Mouse (Mus musculus) gastrocnemius, adult 2 months (tissue): Measurements from ENCODE around the gene Ppia. TPM values are rescaled to one million over a fixed set of nuclear protein-coding genes. Genes with fewer than 3 reads are reported as not detected.
A peak's percentile ranks its signal among the peaks of the same experiment; 100 is the strongest.
"Not testable (repeated sequence)": the region's sequence is repeated elsewhere in the genome, so short reads cannot be mapped to it uniquely, and the experiment has no call there.

Experiments
- DNase-seq: peaks from one replicate; pipeline ENCODE4 v3.0.0; 2022
- H3K27ac ChIP-seq: fragments of 200-600 bp; 2 replicates; pipeline ENCODE4 v1.8.1; 2022; ENCODE audit warnings: mild to moderate bottlenecking
- H3K4me3 ChIP-seq: fragments of 200-600 bp; 2 replicates; pipeline ENCODE4 v1.8.1; 2022; ENCODE audit warnings: mild to moderate bottlenecking, moderate library complexity
- CTCF ChIP-seq: fragments of 200-600 bp; IDR thresholded peaks from 2 replicates; pipeline ENCODE4 v1.8.1; 2022; ENCODE audit warnings: antibody characterized with exemption, mild to moderate bottlenecking, moderate library complexity
- intact Hi-C: fragments of 180-260 bp; cut with DNase I; formaldehyde crosslinking; loops from one replicate; pipeline ENCODE4 v1.15.1; 2025
- total RNA-seq, 2 experiments: library from RNA; stranded (reverse); gene quantifications; 2 replicates each; pipeline ENCODE4 v1.2.3; 2021

Gene Ppia
- total RNA-seq, 2 experiments from 2014 or later, result 205 to 209 TPM

DNA sequence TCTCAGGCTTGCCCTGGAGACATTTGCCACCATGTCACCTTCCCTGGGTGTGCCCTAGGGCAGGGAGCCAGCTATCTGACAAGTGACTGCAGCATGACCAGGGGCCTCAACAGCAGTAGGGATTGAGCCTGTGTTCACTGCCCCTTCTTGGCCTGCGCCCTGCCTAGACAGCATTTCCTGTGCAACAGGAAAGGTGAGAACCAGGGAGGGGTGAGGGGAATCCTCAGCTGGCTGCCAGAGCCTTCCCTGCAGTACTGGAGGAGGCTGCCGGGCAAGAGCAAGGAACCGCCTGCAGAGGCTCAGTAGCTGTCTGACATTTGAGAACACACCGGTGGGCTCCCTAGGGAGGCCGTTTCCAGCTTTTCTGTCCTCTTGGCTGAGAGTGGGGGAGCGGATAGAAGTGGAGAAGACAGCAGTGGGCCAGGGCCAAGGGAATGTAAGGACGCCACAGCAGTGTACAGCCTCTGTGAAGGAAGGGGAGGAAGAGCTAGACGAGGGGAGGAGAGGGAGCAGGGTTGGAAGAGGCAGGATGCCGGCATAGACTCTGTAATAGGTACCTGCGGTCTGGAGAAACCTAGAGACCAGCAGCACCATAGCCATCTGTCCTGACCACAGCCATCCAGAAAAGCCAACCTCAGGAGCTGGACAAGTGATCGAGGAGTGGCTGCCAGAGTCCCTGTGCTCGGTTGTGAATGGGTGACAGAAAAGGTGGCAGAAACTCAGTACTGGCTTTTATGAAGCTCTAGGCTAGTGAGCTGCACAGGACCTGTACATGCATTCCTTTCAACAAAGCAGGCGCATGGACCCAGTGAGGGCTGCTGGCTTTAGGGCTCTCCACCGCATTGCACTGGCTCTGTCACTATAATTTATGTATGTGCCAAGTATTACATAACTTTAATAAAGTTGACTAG, 8.7 kb upstream of the Ppia start:
- no peak for TF ChIP-seq CTCF
- intact Hi-C loops, result no loop called here
- Histone ChIP-seq H3K27ac (peak overlapping the region; percentile 90), H3K4me3 (peak overlapping the region; percentile 52)
- peak; percentile 93 for DNase-seq

DNA sequence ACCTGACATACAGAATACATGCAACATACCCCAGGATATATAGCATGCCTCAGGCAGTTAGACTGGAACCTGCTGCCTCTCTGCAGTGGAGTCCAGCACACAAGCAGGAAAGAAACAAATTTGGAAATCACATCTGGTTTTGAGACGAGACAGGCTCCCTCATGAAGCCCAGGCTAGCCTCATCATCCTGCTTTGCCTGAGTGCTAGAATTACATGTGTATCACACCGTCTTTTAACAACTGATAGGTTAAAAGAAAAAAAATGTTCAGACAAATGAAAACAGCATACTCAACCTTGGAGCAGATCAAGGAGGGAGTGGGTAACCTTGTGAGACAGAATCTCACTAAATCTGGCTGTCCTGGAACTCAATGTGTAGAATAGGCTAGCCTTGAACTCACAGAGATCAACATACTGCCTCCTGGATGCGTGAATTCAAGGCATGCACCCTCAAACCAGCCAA, 8.1 kb upstream of the Ppia start:
- no peak for TF ChIP-seq CTCF
- H3K4me3 ChIP-seq, result peak overlapping the region; percentile 52
- H3K27ac ChIP-seq, result peak overlapping the region; percentile 90
- intact Hi-C loops, result no loop called here
- DNase-seq, result no peak

DNA sequence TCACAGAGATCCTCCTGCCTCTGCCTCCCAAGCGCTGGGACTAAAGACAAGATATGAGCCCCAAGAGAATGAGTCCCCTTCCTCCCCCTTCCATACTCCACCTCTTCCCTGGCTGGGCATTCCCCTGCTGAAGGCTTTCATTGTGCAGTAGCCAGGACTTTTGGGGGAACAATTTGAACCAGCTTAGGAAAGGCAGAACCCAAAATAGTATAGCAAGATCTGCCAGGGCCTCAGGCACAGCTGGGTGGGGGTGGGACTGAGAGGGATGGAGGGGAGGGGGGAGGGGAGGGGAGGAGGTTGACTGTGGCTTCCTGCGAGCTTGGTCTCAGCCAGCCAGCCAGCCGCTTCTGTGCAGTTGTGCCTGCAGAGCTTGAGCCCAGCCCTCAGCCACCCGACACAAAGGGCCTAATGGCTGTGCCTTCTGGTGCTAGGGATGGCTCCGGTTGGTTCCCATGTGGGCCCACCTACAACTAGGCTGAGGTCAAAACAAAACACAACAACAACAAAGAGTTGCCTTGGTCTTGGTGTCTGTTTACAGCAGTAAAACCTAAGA, 5.1 kb upstream of the Ppia start:
- peak; percentile 46 for DNase-seq
- no peak for TF ChIP-seq CTCF
- intact Hi-C loops, result loop anchor here (2.0 kb wide), 1 partner anchor 43 kb away; no protein-coding TSS in a partner anchor
- Histone ChIP-seq H3K4me3 (no peak overlapping the region), H3K27ac (peak overlapping the region; percentile 57)

DNA sequence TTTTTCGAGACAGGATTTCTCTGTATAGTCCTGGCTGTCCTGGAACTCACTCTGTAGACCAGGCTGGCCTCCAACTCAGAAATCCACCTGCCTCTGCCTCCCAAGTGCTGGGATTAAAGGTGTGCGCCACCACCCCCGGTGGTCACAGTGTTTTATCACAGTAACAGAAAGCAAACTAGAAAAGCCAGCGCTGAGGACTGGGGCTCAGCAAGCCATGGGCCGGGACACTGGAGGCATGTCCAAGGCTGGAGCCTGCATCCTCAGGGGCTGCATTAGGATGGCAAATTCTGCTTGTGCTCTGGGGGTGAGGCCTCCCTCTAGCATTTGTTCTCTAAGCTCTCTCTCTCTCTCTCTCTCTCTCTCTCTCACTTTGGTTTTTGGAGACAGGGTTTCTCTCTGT, 4.5 kb upstream of the Ppia start:
- peak overlapping the region; percentile 57 for H3K27ac ChIP-seq
- H3K4me3 ChIP-seq, DNase-seq: not testable (repeated sequence)
- intact Hi-C loops, result loop anchor here (2.0 kb wide), 1 partner anchor 44 kb away; no protein-coding TSS in a partner anchor

DNA sequence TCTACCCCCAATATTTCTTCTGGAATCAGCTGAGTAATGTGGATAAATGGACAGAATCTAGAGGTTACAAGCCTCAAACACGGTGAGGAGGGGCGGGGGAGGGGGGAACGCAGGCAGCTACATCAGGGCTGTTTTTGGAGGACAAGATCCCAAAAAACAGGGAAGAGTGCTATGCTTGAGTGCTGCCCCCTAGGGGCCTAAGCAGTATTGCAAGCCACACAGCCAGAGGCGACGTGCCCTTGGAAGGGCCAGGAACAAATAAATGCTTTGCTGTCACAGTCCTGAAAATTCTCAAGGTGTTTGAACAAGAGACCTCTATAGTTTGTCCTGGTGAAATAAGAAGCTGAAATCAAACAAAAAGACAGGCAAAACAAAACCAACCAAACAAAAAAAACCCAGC, 3.6 kb upstream of the Ppia start:
- intact Hi-C loops, result loop anchor here (2.0 kb wide), 1 partner anchor 45 kb away; no protein-coding TSS in a partner anchor
- TF ChIP-seq CTCF, result 0 out of 2 replicates have a peak, but pooled peaks have one; percentile 100
- peak overlapping the region; percentile 60 for H3K27ac ChIP-seq
- peak; percentile 86 for DNase-seq
- no peak overlapping the region for H3K4me3 ChIP-seq

DNA sequence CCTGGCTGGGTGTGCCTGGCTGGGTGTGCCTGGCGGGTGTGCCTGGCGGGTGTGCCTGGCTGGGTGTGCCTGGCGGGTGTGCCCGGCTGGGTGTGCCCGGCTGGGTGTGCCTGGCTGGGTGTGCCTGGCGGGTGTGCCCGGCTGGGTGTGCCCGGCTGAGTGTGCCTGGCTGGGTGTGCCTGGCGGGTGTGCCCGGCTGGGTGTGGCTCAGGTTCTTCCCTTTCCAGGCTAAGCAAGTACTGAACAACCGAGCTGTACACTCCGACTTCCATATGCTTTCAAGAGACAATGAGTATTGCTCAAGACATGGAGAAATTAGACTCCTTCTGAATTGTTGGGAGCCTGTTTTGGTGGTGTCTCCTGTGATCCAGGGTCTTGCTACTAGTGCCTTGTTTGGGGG, 2.0 kb upstream of the Ppia start:
- TF ChIP-seq CTCF, result no peak
- intact Hi-C loops, result no loop called here
- Histone ChIP-seq H3K4me3 (no peak overlapping the region), H3K27ac (no peak overlapping the region)
- no peak for DNase-seq

DNA sequence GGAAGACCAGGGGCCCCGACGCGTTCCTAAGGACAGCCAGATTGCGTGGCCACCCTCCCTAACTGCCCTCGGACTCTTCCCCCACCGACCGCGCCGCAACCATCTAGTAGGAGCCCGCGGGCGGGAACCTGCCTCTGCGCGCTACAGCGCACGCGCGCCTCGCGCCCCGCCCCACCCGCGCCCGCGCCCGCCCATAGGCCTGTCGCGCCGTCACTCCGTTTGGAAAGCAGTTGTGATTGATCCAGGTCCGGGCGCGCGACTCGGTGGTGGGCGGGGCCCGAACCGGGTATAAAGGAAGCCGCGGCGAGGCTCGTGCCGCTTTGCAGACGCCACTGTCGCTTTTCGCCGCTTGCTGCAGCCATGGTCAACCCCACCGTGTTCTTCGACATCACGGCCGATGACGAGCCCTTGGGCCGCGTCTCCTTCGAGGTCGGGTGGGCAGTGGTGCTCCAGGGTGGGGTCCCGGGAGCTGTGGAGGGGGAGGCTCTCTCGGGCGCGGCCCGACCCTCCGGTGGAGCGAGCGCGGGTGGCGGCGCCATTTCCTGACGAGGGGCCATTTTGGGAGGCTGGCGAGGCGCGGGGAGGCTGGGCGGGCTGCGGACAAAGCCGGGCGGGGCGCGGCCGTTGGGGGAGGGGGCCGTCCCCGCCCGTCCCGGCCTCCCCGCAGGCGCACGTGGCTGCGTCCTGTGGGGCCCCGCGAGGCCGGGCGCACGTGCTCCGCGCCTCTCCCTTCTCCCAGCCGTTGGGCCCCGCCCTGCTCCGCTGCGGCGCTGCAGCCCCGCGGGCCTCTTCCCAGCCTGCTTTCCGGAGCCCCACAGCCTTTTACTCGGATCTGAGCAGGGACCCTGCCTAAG, 535 bp downstream of the Ppia start:
- Histone ChIP-seq H3K4me3 (peak overlapping the region; percentile 75), H3K27ac (peak overlapping the region; percentile 98)
- TF ChIP-seq CTCF, result no peak
- intact Hi-C loops, result no loop called here
- DNase-seq, result peak; percentile 98

DNA sequence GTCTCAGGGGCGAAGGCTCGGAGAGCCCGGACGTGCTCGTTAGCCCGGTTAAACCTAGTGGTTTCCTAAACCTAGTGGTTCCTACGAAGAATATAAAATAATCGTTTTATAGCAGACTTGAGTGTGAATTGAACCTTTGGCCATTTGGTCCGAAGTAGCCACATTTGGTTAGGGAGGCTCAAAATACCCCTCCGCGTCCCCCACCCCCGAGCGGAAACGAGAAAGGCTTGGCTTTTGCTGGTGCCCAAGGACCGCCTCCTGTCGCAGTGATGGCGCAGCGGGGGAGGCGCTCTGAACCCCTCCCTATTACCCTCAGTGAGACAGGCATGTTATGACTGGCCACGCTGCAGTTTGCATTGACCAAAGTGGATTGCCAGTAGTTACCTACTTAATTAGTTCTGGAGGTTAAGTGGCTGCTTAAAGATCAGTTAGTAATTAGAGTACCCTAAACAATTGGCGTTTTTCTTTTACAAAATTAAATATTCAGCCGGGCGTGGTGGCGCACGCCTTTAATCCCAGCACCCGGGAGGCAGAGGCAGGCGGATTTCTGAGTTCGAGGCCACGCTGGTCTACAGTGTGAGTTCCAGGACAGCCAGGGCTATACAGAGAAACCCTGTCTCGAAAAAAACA, 1.3 kb downstream of the Ppia start:
- no peak for TF ChIP-seq CTCF
- intact Hi-C loops, result no loop called here
- peak; percentile 85 for DNase-seq
- H3K27ac ChIP-seq, result peak overlapping the region; percentile 98
- peak overlapping the region; percentile 75 for H3K4me3 ChIP-seq

DNA sequence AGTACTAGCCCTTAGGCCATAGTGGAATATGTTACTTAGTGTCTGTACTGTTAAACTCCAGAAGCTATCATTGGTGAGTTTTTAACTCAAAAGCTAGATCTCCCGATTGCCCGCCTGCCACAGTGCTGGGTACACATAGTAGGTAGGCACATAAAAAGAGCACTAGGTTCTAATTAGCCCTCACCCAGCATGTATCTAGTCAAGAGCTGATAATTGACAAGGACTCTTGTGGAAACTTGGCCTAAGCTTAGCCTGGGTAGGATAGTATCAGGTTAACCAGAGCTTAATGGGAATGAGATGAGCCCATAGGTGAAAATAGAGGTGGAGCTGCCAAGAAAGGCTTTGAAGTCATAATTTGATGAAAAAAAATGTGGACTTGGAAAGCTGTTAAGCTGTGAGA, 1.8 kb downstream of the Ppia start:
- intact Hi-C loops, result no loop called here
- no peak for TF ChIP-seq CTCF
- DNase-seq, result no peak
- Histone ChIP-seq H3K27ac (peak overlapping the region; percentile 98), H3K4me3 (peak overlapping the region; percentile 75)

DNA sequence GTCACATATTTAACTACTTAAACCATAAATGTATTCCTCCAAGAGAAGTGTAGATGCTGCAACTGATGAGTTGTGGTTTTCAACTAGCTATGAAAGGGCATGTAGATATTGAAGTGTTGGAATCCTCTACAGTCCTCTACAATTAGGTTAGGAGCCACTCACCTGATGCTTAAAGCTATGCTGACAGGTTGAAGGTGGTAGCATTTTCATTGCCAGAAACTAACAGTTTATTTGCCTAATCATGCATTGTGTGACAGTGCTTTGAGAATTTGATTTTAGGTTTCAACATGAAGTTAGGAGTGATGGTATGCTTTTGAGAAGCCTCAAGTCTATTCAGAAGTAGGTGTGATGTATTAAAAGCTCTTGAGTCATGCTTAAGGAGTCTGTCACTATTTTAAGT, 2.2 kb downstream of the Ppia start:
- DNase-seq, result no peak
- no peak for TF ChIP-seq CTCF
- peak overlapping the region; percentile 98; the same call in 1 of the 2 replicates for H3K27ac ChIP-seq
- peak overlapping the region; percentile 75 for H3K4me3 ChIP-seq
- intact Hi-C loops, result no loop called here

DNA sequence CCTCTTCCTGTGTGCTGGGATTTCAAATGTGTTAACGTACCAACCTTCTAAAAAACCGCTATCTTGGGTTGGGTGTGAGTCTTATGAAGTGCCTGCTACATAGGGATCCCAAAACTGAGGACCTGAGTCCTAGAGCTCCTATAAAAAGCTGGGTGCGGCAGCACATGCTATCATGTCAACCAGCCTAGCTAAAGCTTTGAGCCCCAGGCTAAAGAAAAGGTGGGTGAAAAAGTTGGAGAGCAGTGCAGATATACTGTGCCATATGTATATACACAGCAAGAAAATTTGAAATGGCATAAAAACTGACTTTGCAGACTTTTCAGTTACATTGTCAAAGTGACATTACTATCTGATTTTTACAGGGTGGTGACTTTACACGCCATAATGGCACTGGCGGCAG, 3.5 kb downstream of the Ppia start:
- Histone ChIP-seq H3K27ac (no peak overlapping the region), H3K4me3 (peak overlapping the region; percentile 2; the same call in 1 of the 2 replicates)
- DNase-seq, result no peak
- TF ChIP-seq CTCF, result no peak
- intact Hi-C loops, result no loop called here

DNA sequence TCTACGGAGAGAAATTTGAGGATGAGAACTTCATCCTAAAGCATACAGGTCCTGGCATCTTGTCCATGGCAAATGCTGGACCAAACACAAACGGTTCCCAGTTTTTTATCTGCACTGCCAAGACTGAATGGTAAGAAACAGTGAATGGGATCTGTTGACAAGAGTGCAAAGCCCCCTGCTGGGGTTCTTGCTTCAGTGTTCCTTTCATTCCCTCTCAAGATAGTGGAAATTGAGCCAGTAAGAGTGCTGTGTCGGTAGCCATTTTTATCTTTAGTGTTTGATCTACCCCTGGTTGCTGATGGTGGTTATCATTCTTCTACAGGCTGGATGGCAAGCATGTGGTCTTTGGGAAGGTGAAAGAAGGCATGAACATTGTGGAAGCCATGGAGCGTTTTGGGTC, 3.9 kb downstream of the Ppia start:
- DNase-seq, intact Hi-C loops, H3K4me3 ChIP-seq, H3K27ac ChIP-seq: not testable (repeated sequence)
